Mouse (Mus musculus) liver, embryonic 14 days (tissue): ENCODE results near the gene Mettl26. TPM values are rescaled to one million over a fixed set of nuclear protein-coding genes. Genes with fewer than 3 reads are reported as not detected.

Source experiments
- polyA plus RNA-seq: library from polyadenylated mRNA; depleted of rRNA; stranded (reverse); fragments of >200 nt; gene quantifications from 2 replicates; pipeline ENCODE4 v1.2.3, GENCODE M21; 2012; rRNA removed

Mettl26 gene
- polyA plus RNA-seq, result 41.0 and 42.6 TPM in 2 replicates

GRCm38 (mm10) chr17:25874721-25875170, at the start of gene Mettl26:
Mettl26 (plus strand) TSS chr17:25875074.

GRCm38 (mm10) chr17:25828712-25829557, 45.9 kb upstream of the Mettl26 start, which contains the start of gene Jmjd8:
Jmjd8 (plus strand) TSS chr17:25828867.

GRCm38 (mm10) chr17:25833291-25833663, 41.6 kb upstream of the Mettl26 start, which contains the start of gene Stub1:
Stub1 (minus strand) TSS chr17:25833404.

GRCm38 (mm10) chr17:25837076-25837410, 37.8 kb upstream of the Mettl26 start, which contains the start of gene Rhbdl1:
Rhbdl1 (minus strand) TSS chr17:25837295.

GRCm38 (mm10) chr17:25841117-25841880, 33.6 kb upstream of the Mettl26 start, which contains the start of gene Gm20683:
Gm20683 (minus strand) TSS chr17:25841763.

GRCm38 (mm10) chr17:25844396-25844901, 30.4 kb upstream of the Mettl26 start, which contains the start of gene Rhot2:
Rhot2 (minus strand) TSS chr17:25844851.

GRCm38 (mm10) chr17:25860832-25861703, 13.8 kb upstream of the Mettl26 start, which contains the start of gene Wdr90:
Wdr90 (minus strand) TSS chr17:25861501.

GRCm38 (mm10) chr17:25868601-25869191, 6.2 kb upstream of the Mettl26 start, which contains the start of gene Mcrip2:
Mcrip2 (minus strand) TSS chr17:25868764.

GRCm38 (mm10) chr17:25880196-25880910, 5.5 kb downstream of the Mettl26 start, which contains the start of gene Wfikkn1:
Wfikkn1 (minus strand) TSS chr17:25880858.

GRCm38 (mm10) chr17:25919144-25919785, 44.4 kb downstream of the Mettl26 start, which contains the start of gene Rab40c:
Rab40c (minus strand) TSS chr17:25919727.

Other genes starting within 250 kb of the Mettl26 start
- gene Gng13, start 157.9 kb upstream of the Mettl26 start, polyA plus RNA-seq, result 0.07 and 0.24 TPM in 2 replicates
- gene Chtf18, start 147.7 kb upstream of the Mettl26 start, polyA plus RNA-seq, result 17.4 and 17.9 TPM in 2 replicates
- gene Rpusd1, start 147.4 kb upstream of the Mettl26 start, polyA plus RNA-seq, result 7.9 and 9.7 TPM in 2 replicates
- 0.01 TPM in 1 of 2 replicates, not detected in the other for gene Mslnl, start 139.0 kb upstream of the Mettl26 start, polyA plus RNA-seq
- 0.67 and 1.3 TPM in 2 replicates for gene Msln, start 120.7 kb upstream of the Mettl26 start, polyA plus RNA-seq
- gene Narfl, start 101.3 kb upstream of the Mettl26 start, polyA plus RNA-seq, result 8.8 and 10.3 TPM in 2 replicates
- 6.6 and 6.9 TPM in 2 replicates for gene Haghl, start 89.4 kb upstream of the Mettl26 start, polyA plus RNA-seq
- 0.02 TPM in 2 replicates for gene Ccdc78, start 88.5 kb upstream of the Mettl26 start, polyA plus RNA-seq
- gene Fam173a, start 82.2 kb upstream of the Mettl26 start, polyA plus RNA-seq, result 45.1 and 48.5 TPM in 2 replicates
- gene AC134908.4, start 79.4 kb upstream of the Mettl26 start, polyA plus RNA-seq, result 0.27 TPM in 1 of 2 replicates, not detected in the other
- 17.5 and 18.6 TPM in 2 replicates for gene Metrn, start 77.9 kb upstream of the Mettl26 start, polyA plus RNA-seq
- gene Fbxl16, start 66.0 kb upstream of the Mettl26 start, polyA plus RNA-seq, result 0.05 and 0.07 TPM in 2 replicates
- 12.5 and 14.2 TPM in 2 replicates for gene Wdr24, start 51.4 kb upstream of the Mettl26 start, polyA plus RNA-seq
- 14.5 and 16.3 TPM in 2 replicates for gene Jmjd8, start 46.2 kb upstream of the Mettl26 start, polyA plus RNA-seq
- 80.4 and 87.9 TPM in 2 replicates for gene Stub1, start 41.7 kb upstream of the Mettl26 start, polyA plus RNA-seq
- gene Rhbdl1, start 37.8 kb upstream of the Mettl26 start, polyA plus RNA-seq, result 1.1 and 1.3 TPM in 2 replicates
- 2.3 and 3.3 TPM in 2 replicates for gene Gm20683, start 33.3 kb upstream of the Mettl26 start, polyA plus RNA-seq
- gene Rhot2, start 30.2 kb upstream of the Mettl26 start, polyA plus RNA-seq, result 30.0 and 33.7 TPM in 2 replicates
- gene Wdr90, start 13.6 kb upstream of the Mettl26 start, polyA plus RNA-seq, result 15.6 and 18.5 TPM in 2 replicates
- gene Mcrip2, start 6.3 kb upstream of the Mettl26 start, polyA plus RNA-seq, result 18.4 and 20.6 TPM in 2 replicates
- 0.49 and 0.51 TPM in 2 replicates for gene Wfikkn1, start 5.8 kb downstream of the Mettl26 start, polyA plus RNA-seq
- gene Rab40c, start 44.7 kb downstream of the Mettl26 start, polyA plus RNA-seq, result 5.4 and 6.5 TPM in 2 replicates
- gene Pigq, start 69.9 kb downstream of the Mettl26 start, polyA plus RNA-seq, result 226 and 261 TPM in 2 replicates
- gene Nhlrc4, start 69.9 kb downstream of the Mettl26 start, polyA plus RNA-seq, result 7.0 and 10.4 TPM in 2 replicates
- gene A930017K11Rik, start 77.5 kb downstream of the Mettl26 start, polyA plus RNA-seq, result 0.14 and 0.16 TPM in 2 replicates
- 6.4 and 7.9 TPM in 2 replicates for gene Capn15, start 110.7 kb downstream of the Mettl26 start, polyA plus RNA-seq
- 2.2 and 2.3 TPM in 2 replicates for gene Rab11fip3, start 194.5 kb downstream of the Mettl26 start, polyA plus RNA-seq
- gene Decr2, start 215.3 kb downstream of the Mettl26 start, polyA plus RNA-seq, result 6.4 and 7.8 TPM in 2 replicates
- 48.3 and 52.3 TPM in 2 replicates for gene Nme4, start 220.5 kb downstream of the Mettl26 start, polyA plus RNA-seq
- 2.7 and 2.9 TPM in 2 replicates for gene Tmem8, start 238.2 kb downstream of the Mettl26 start, polyA plus RNA-seq
- gene Mrpl28, start 248.4 kb downstream of the Mettl26 start, polyA plus RNA-seq, result 50.9 and 59.1 TPM in 2 replicates